Mouse (Mus musculus): ENCODE data around the gene Extl2.

The Extl2 gene

GRCm38 (mm10) chr3:116006978-116007940 is at the start of gene Extl2, which contains the start of gene Slc30a7:
Gene Extl2 (plus strand): TSS chr3:116007462.
Gene Slc30a7 (minus strand): TSS chr3:116007406.
- DNase-seq (ENCODE audit: low read depth, low spot score), result peak; percentile 73

- DNase-seq (ENCODE audit: low read depth, low spot score), result no peak
Observed at GRCm38 (mm10) chr3:115961311-115962027, 45.8 kb upstream of the Extl2 start.

- DNase-seq (ENCODE audit: low read depth, low spot score), result no peak
Observed at GRCm38 (mm10) chr3:115962028-115962415, 45.2 kb upstream of the Extl2 start.

- DNase-seq (ENCODE audit: low read depth, low spot score), result no peak
Observed at GRCm38 (mm10) chr3:115963597-115963996, 43.7 kb upstream of the Extl2 start.

- no peak for DNase-seq (ENCODE audit: low read depth, low spot score)
Observed at GRCm38 (mm10) chr3:115964071-115964470, 43.2 kb upstream of the Extl2 start.

- no peak for DNase-seq (ENCODE audit: low read depth, low spot score)
Observed at GRCm38 (mm10) chr3:115968745-115969530, 38.3 kb upstream of the Extl2 start.

GRCm38 (mm10) chr3:115971045-115971785 is 36.0 kb upstream of the Extl2 start:
- no peak for DNase-seq (ENCODE audit: low read depth, low spot score)

GRCm38 (mm10) chr3:115971891-115972646 is 35.2 kb upstream of the Extl2 start:
- DNase-seq (ENCODE audit: low read depth, low spot score), result no peak

GRCm38 (mm10) chr3:115974228-115974627 is 33.0 kb upstream of the Extl2 start:
- DNase-seq (ENCODE audit: low read depth, low spot score), result no peak

GRCm38 (mm10) chr3:115974995-115975394 is 32.3 kb upstream of the Extl2 start:
- no peak for DNase-seq (ENCODE audit: low read depth, low spot score)

- DNase-seq (ENCODE audit: low read depth, low spot score), result no peak
Observed at GRCm38 (mm10) chr3:115979000-115979399, 28.3 kb upstream of the Extl2 start.

- DNase-seq (ENCODE audit: low read depth, low spot score), result no peak
Observed at GRCm38 (mm10) chr3:115983217-115983616, 24.0 kb upstream of the Extl2 start.

- no peak for DNase-seq (ENCODE audit: low read depth, low spot score)
Observed at GRCm38 (mm10) chr3:115984653-115985052, 22.6 kb upstream of the Extl2 start.

GRCm38 (mm10) chr3:115985183-115985892 is 21.9 kb upstream of the Extl2 start:
- no peak for DNase-seq (ENCODE audit: low read depth, low spot score)

- DNase-seq (ENCODE audit: low read depth, low spot score), result no peak
Observed at GRCm38 (mm10) chr3:115992103-115992502, 15.2 kb upstream of the Extl2 start.

- no peak for DNase-seq (ENCODE audit: low read depth, low spot score)
Observed at GRCm38 (mm10) chr3:115992588-115992987, 14.7 kb upstream of the Extl2 start.

GRCm38 (mm10) chr3:115993025-115993424 is 14.2 kb upstream of the Extl2 start:
- DNase-seq (ENCODE audit: low read depth, low spot score), result no peak

- no peak for DNase-seq (ENCODE audit: low read depth, low spot score)
Observed at GRCm38 (mm10) chr3:115996929-115997328, 10.3 kb upstream of the Extl2 start.

GRCm38 (mm10) chr3:116006284-116006977 is 831 bp upstream of the Extl2 start:
- DNase-seq (ENCODE audit: low read depth, low spot score), result no peak

All from telencephalon, adult 2 months (tissue).